Mouse (Mus musculus) G1E (cell line): ENCODE results near the gene Ttc24. TPM values are rescaled to one million over a fixed set of nuclear protein-coding genes. Genes with fewer than 3 reads are reported as not detected.

Source experiments
- ATAC-seq: 2 replicates; pipeline ENCODE4 v1.8.0; 2016; ENCODE audit warnings: mild to moderate bottlenecking; ENCODE audit not compliant: insufficient number of reproducible peaks, poor library complexity, low FRiP score, severe bottlenecking; ENCODE audit errors: extremely low read depth
- DNase-seq: peaks from one replicate; pipeline ENCODE4 v3.0.0; 2012; ENCODE audit warnings: low spot score
- H3K27me3 ChIP-seq: 2 replicates; pipeline ENCODE4 v1.6.1; 2012; ENCODE audit warnings: mild to moderate bottlenecking, low read length, inconsistent platforms; ENCODE audit not compliant: insufficient read depth
- H3K36me3 ChIP-seq: replicated peaks from 2 replicates; pipeline ENCODE3; 2012; ENCODE audit warnings: mild to moderate bottlenecking, inconsistent platforms
- H3K4me1 ChIP-seq: 2 replicates; pipeline ENCODE4 v1.6.1; 2012; ENCODE audit warnings: low read depth, low read length, inconsistent platforms, mixed read lengths; ENCODE audit not compliant: insufficient read depth
- H3K4me3 ChIP-seq: 2 replicates; pipeline ENCODE4 v1.5.1; 2012; ENCODE audit warnings: low read depth, mild to moderate bottlenecking, inconsistent platforms, low read length, moderate library complexity, mixed read lengths
- H3K9me3 ChIP-seq: replicated peaks from 2 replicates; pipeline ENCODE4 v1.6.1; 2012; ENCODE audit warnings: inconsistent platforms
- CTCF ChIP-seq: IDR thresholded peaks from 2 replicates; pipeline ENCODE4 v1.5.1; 2012; ENCODE audit warnings: low read depth, low read length, inconsistent platforms, mixed read lengths
- GATA1 ChIP-seq: IDR thresholded peaks from 2 replicates; pipeline ENCODE4 v1.6.1; 2012; ENCODE audit warnings: borderline replicate concordance, low read length, inconsistent platforms, mixed read lengths
- GATA2 ChIP-seq: IDR thresholded peaks from 2 replicates; pipeline ENCODE4 v1.6.1; 2012; ENCODE audit warnings: low read depth, low read length, inconsistent platforms, borderline replicate concordance
- POLR2AphosphoS5 ChIP-seq: IDR thresholded peaks from 2 replicates; pipeline ENCODE4 v1.6.1; 2012; ENCODE audit warnings: low read depth, low read length, inconsistent platforms; ENCODE audit not compliant: insufficient replicate concordance
- TAL1 ChIP-seq: conservative IDR thresholded peaks from 2 replicates; pipeline ENCODE4 v1.6.1; 2012; ENCODE audit warnings: low read depth, low read length, inconsistent platforms, mixed read lengths
- polyA plus RNA-seq: library from polyadenylated mRNA; stranded (reverse); fragments of >175 nt; gene quantifications from 2 replicates; pipeline ENCODE4 v1.2.3, GENCODE M21; 2012
- total RNA-seq, 2 experiments: library from RNA; stranded (forward) in 1 of 2; stranded (reverse) in 1 of 2; fragments of 200-1000 nt in 1 of 2; fragments of >200 nt in 1 of 2; fragmentation: Nextera tagmentation in 1 of 2; gene quantifications; 2 replicates each; pipeline ENCODE4 v1.2.3; 2014 to 2017

Gene Ttc24
- total and polyA plus RNA-seq, 3 experiments, result 0.05 TPM; not detected in 2

DNA sequence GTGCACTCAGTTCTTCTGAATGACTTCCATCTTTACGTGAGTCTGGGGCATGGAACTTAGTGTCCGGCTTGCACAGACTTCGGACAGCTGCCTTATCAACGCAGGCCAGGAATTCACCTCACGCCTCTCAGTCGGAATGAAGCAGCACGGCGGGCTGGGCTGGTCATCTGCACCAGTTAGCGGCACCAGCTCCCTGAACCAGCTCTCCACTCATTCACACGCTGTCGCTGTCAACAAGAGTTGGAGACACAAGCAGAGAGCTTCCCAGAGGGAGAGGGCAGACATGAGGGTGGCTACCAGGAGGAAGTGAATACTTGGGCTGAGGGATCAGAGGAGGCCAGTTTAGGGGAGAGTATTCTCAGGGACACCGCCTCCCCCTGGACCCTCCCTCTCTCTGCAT lies 36.3 kb upstream of the Ttc24 start:
- Histone ChIP-seq H3K36me3 (peaks cover 92% of the 10 kb centered on the region), H3K4me3 (no peak overlapping the region), H3K27me3 (no peaks in the 10 kb centered on the region; the same call in 1 of the 2 replicates), H3K9me3 (no peaks in the 10 kb centered on the region), H3K4me1 (no peaks in the 10 kb centered on the region)
- no peak for ATAC-seq
- no peak for DNase-seq
- TF ChIP-seq CTCF (no peak), POLR2AphosphoS5 (no peak)

DNA sequence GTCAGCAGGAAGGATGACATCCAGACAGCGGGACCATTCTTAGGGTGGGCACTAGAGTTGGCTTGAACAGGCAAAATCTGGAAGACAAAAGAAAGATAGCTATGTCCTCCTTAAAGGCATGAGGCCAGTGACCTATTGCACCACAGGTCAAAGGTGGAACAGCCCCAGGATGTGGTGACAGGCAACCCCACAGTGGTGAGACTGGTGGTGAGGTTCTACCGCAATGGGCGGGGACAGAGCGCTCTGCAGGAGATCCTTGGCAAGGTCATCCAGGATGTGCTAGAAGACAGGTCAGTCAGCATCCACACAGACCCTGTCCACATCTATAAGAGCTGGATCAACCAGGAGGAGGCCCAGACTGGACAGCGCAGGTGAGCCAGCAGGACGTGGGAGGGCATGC lies 31.0 kb upstream of the Ttc24 start:
- Histone ChIP-seq H3K9me3 (no peaks in the 10 kb centered on the region), H3K27me3 (no peaks in the 10 kb centered on the region), H3K4me3 (no peak overlapping the region), H3K4me1 (no peaks in the 10 kb centered on the region), H3K36me3 (peaks cover 94% of the 10 kb centered on the region)
- DNase-seq (no peak), ATAC-seq (no peak)
- no peak for TF ChIP-seq GATA2
- TF ChIP-seq GATA1, result no peak
- TF ChIP-seq POLR2AphosphoS5, result no peak
- no peak for TF ChIP-seq CTCF
- no peak for TF ChIP-seq TAL1

DNA sequence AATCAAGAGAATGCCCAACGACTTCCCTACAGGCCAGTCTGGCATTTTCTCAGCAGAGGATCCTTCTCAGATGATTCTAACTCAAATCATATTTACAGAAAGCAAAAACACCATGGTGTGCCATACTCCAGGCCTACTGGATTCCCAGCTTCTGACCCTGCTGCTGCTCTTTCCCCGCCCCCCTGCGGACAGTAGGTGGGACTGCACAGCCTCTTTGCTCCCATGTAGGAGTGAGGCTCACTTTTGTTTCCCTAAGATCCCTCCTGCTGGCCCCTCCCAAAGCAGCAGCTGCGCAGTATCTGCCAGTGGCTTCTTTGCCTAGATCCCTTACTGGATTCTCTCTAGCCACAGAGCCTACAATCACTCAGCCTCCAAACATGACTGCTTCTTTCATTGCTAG lies 28.0 kb upstream of the Ttc24 start:
- no peak for ATAC-seq
- Histone ChIP-seq H3K9me3 (no peaks in the 10 kb centered on the region), H3K4me3 (no peak overlapping the region), H3K36me3 (peaks cover 95% of the 10 kb centered on the region), H3K27me3 (no peaks in the 10 kb centered on the region), H3K4me1 (no peaks in the 10 kb centered on the region)
- no peak for DNase-seq
- no peak for TF ChIP-seq CTCF
- no peak for TF ChIP-seq POLR2AphosphoS5

DNA sequence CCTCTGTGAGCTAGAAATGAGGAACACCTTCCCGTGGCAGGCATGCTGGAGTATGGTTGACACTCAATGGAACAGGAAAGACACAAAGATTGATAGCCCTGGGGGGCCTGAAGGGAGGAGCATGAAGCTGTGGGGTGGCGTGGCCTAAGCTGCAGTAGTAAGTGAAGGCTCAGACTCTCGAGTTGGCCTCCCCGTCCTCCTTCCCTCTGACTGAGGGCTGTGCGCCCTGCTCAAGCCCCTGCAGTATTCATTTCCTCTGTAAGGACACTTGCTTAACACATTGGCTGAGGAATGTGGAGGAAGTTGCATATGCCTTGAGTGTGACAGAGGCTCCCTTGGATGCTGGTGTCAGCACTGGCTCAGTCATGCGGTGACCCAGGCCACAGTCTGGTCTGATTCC lies 24.5 kb upstream of the Ttc24 start:
- ATAC-seq, result no peak
- Histone ChIP-seq H3K9me3 (no peaks in the 10 kb centered on the region), H3K4me3 (no peak overlapping the region), H3K27me3 (no peaks in the 10 kb centered on the region), H3K4me1 (no peaks in the 10 kb centered on the region), H3K36me3 (peaks cover 94% of the 10 kb centered on the region)
- TF ChIP-seq POLR2AphosphoS5 (no peak), GATA2 (no peak), TAL1 (no peak), GATA1 (no peak), CTCF (no peak)
- no peak for DNase-seq

DNA sequence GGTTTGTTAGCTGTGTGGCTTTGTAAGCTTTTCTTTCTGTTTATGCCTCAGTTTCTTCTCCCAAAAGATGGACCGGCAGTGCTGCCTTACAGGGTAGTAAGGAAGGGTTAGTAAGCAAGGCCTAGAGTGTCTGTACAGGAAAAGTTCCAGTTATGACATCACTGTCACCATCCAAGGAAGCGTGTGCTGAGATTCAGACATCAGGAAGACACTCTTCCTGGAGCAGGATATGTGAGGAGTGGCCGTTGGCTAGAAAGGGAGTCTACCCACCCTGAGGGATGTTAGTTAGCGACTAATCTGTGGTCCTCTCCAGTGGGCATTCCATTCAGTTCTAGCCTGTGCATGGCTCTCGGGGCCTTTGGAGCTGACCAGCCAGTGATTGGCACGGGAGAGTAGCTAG lies 24.1 kb upstream of the Ttc24 start:
- no peaks in the 10 kb centered on the region for H3K4me1 ChIP-seq
- H3K36me3 ChIP-seq, result peaks cover 94% of the 10 kb centered on the region

DNA sequence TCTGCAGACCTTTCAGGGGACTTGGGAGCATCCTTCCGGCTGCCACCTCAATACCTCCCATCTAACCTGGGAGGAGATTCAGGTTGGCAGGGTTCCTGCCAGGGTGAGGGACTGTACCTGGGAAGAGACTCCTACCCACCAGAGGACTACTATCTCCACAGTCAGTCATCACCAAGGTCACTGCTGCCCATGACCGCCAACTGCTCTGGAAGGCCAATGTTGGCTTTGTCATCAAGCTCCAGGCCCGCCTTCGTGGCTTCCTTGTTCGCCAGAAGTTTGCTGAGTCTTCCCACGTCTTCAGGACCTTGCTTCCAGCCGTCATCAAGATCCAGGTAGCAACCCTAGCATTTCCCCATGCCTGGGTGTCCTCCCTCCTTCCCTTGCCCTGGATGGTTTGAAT lies 23.6 kb upstream of the Ttc24 start:
- DNase-seq (no peak), ATAC-seq (no peak)
- Histone ChIP-seq H3K4me3 (no peak overlapping the region), H3K4me1 (no peaks in the 10 kb centered on the region), H3K27me3 (no peaks in the 10 kb centered on the region), H3K9me3 (no peaks in the 10 kb centered on the region), H3K36me3 (peaks cover 95% of the 10 kb centered on the region)
- TF ChIP-seq CTCF, result no peak
- no peak for TF ChIP-seq GATA1
- no peak for TF ChIP-seq GATA2
- no peak for TF ChIP-seq POLR2AphosphoS5

More for the DNA sequence above, 24.1 kb upstream of the Ttc24 start:
- ATAC-seq, result no peak
- Histone ChIP-seq H3K9me3 (no peaks in the 10 kb centered on the region), H3K27me3 (no peaks in the 10 kb centered on the region), H3K4me3 (no peak overlapping the region)
- DNase-seq, result no peak
- TF ChIP-seq GATA1, result no peak
- no peak for TF ChIP-seq POLR2AphosphoS5
- TF ChIP-seq CTCF, result no peak
- no peak for TF ChIP-seq GATA2
- TF ChIP-seq TAL1, result no peak

DNA sequence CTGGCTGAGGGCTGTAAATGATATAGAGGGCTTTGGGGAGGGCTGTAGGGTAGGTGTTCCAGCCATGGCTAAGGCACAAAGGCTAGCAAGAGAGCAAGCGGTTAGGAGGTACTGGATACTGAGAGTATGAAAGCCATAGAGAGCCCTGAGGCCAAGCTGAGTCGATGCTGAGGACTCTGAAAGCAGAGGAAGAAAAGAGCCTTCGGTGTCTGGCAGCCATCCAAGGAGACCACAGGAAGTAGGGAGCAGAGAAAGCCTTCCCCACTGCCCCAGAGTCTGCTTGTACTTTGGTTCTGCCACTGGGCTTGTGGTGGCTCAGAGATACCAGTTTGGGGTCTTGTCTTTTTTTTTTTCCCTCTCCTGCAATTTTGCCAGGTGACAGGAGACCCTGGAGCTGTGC lies 22.1 kb upstream of the Ttc24 start:
- no peak for TF ChIP-seq CTCF
- no peak for TF ChIP-seq GATA2
- TF ChIP-seq TAL1, result no peak
- TF ChIP-seq GATA1, result no peak
- no peak for TF ChIP-seq POLR2AphosphoS5
- no peaks in the 10 kb centered on the region for H3K9me3 ChIP-seq
- H3K27me3 ChIP-seq, result no peaks in the 10 kb centered on the region
- no peaks in the 10 kb centered on the region for H3K4me1 ChIP-seq
- H3K4me3 ChIP-seq, result no peak overlapping the region
- ATAC-seq, result no peak
- peaks cover 92% of the 10 kb centered on the region for H3K36me3 ChIP-seq
- DNase-seq, result no peak
